Mouse (Mus musculus): ENCODE results near the gene Zmynd10. TPM values are rescaled to one million over a fixed set of nuclear protein-coding genes. Genes with fewer than 3 reads are reported as not detected.
"Not testable (repeated sequence)": the region's sequence is repeated elsewhere in the genome, so short reads cannot be mapped to it uniquely, and the experiment has no call there.

The Zmynd10 gene
- polyA plus RNA-seq, 1 experiment from 2014 or later: 0.93 TPM

GRCm38 (mm10) chr9:107565556-107565955, 18.5 kb downstream of the Zmynd10 start:
- not testable (repeated sequence) for H3K27ac ChIP-seq (replicated peaks; ENCODE audit: low read depth, low read length); H3K9me3 ChIP-seq (replicated peaks; ENCODE audit: control insufficient read depth, low read length); H3K36me3 ChIP-seq (replicated peaks; ENCODE audit: control insufficient read depth, insufficient read depth, low read depth, low read length); H3K9ac ChIP-seq (replicated peaks; ENCODE audit: low read length); ATAC-seq (replicated peaks; ENCODE audit: insufficient number of reproducible peaks, low FRiP score, low TSS enrichment, low read depth); H3K4me2 ChIP-seq (ENCODE audit: low read depth, low read length); H3K4me3 ChIP-seq (ENCODE audit: low read depth, low read length); DNase-seq (ENCODE audit: low spot score); H3K27me3 ChIP-seq (ENCODE audit: control insufficient read depth, insufficient read depth, low read length); H3K4me1 ChIP-seq (ENCODE audit: control insufficient read depth, insufficient read depth, low read length)
- WGBS: 50% methylated on average over 5 of the region's 5 CpGs

GRCm38 (mm10) chr9:107566041-107566709, 19.1 kb downstream of the Zmynd10 start:
- Histone ChIP-seq H3K9ac (replicated peaks; ENCODE audit: low read length) (no peak overlapping the region), H3K27ac (replicated peaks; ENCODE audit: low read depth, low read length) (peak overlapping the region; percentile 23; the same call in 1 of the 2 replicates), H3K36me3 (replicated peaks; ENCODE audit: control insufficient read depth, insufficient read depth, low read depth, low read length) (peaks cover 7% of the 10 kb centered on the region), H3K4me2 (ENCODE audit: low read depth, low read length) (no peak overlapping the region), H3K4me3 (ENCODE audit: low read depth, low read length) (no peak overlapping the region), H3K4me1 (ENCODE audit: control insufficient read depth, insufficient read depth, low read length) (0 out of 2 replicates have a peak, but pooled peaks cover 6% of the 10 kb centered on the region), H3K27me3 (ENCODE audit: control insufficient read depth, insufficient read depth, low read length) (no peaks in the 10 kb centered on the region), H3K9me3 (replicated peaks; ENCODE audit: control insufficient read depth, low read length) (no peaks in the 10 kb centered on the region)
- 62% methylated on average over 15 of the region's 15 CpGs for WGBS
- ATAC-seq (replicated peaks; ENCODE audit: insufficient number of reproducible peaks, low FRiP score, low TSS enrichment, low read depth) (no peak), DNase-seq (ENCODE audit: low spot score) (peak; percentile 82)

DNA sequence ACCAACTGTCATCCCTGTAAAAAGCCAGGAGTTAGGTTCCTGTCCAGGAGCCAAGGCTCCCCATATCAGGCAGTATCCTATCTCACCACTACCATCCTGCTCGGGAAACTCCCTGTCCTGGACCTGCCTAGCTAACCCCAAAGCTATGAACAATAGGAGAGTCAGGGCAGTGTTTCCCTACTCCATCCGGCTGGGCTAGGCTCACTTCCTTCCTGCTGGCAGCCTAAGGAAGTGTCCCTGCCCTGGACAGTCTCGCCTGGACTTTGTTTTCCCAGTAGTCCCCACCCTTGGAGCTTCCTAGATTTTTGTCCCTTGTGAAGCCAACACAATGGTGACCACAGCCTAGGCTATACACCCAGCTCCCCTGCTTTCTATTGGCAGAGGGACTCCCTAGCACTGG, 19.8 kb downstream of the Zmynd10 start:
- H3K27ac ChIP-seq (replicated peaks; ENCODE audit: low read depth, low read length): peak overlapping the region; percentile 36; the same call in 1 of the 2 replicates
- H3K27me3 ChIP-seq (ENCODE audit: control insufficient read depth, insufficient read depth, low read length): no peaks in the 10 kb centered on the region
- no peak overlapping the region for H3K4me3 ChIP-seq (ENCODE audit: low read depth, low read length)
- 0 out of 2 replicates have a peak, but pooled peaks cover 6% of the 10 kb centered on the region for H3K4me1 ChIP-seq (ENCODE audit: control insufficient read depth, insufficient read depth, low read length)
- ATAC-seq (replicated peaks; ENCODE audit: insufficient number of reproducible peaks, low FRiP score, low TSS enrichment, low read depth) (no peak), DNase-seq (ENCODE audit: low spot score) (no peak)
- peaks cover under 1% of the 10 kb centered on the region for H3K36me3 ChIP-seq (replicated peaks; ENCODE audit: control insufficient read depth, insufficient read depth, low read depth, low read length)
- 41% methylated on average over 3 of the region's 3 CpGs for WGBS
- no peaks in the 10 kb centered on the region for H3K9me3 ChIP-seq (replicated peaks; ENCODE audit: control insufficient read depth, low read length)
- no peak overlapping the region for H3K9ac ChIP-seq (replicated peaks; ENCODE audit: low read length)
- H3K4me2 ChIP-seq (ENCODE audit: low read depth, low read length): peak overlapping the region; percentile 51; the same call in 1 of the 2 replicates

GRCm38 (mm10) chr9:107567702-107568319, 20.7 kb downstream of the Zmynd10 start, which contains the start of gene Hyal2:
Hyal2 (plus strand) TSS chr9:107567945.
- Histone ChIP-seq H3K4me3 (ENCODE audit: low read depth, low read length) (peak within 1 kb of the TSS; percentile 86), H3K27me3 (ENCODE audit: control insufficient read depth, insufficient read depth, low read length) (no peaks in the 10 kb centered on the region), H3K36me3 (replicated peaks; ENCODE audit: control insufficient read depth, insufficient read depth, low read depth, low read length) (peaks cover 5% of the 10 kb centered on the region), H3K4me2 (ENCODE audit: low read depth, low read length) (peak within 1 kb of the TSS; percentile 51), H3K27ac (replicated peaks; ENCODE audit: low read depth, low read length) (peak within 1 kb of the TSS; percentile 66), H3K4me1 (ENCODE audit: control insufficient read depth, insufficient read depth, low read length) (0 out of 2 replicates have a peak, but pooled peaks cover 6% of the 10 kb centered on the region), H3K9me3 (replicated peaks; ENCODE audit: control insufficient read depth, low read length) (no peaks in the 10 kb centered on the region), H3K9ac (replicated peaks; ENCODE audit: low read length) (peak within 1 kb of the TSS; percentile 87)
- no peak for ATAC-seq (replicated peaks; ENCODE audit: insufficient number of reproducible peaks, low FRiP score, low TSS enrichment, low read depth)
- no peak for DNase-seq (ENCODE audit: low spot score)
- 4% methylated on average over 18 of the region's 18 CpGs for WGBS

- DNase-seq (ENCODE audit: low spot score): peak; percentile 94
- Histone ChIP-seq H3K4me3 (ENCODE audit: low read depth, low read length) (peak overlapping the region; percentile 86), H3K4me1 (ENCODE audit: control insufficient read depth, insufficient read depth, low read length) (0 out of 2 replicates have a peak, but pooled peaks cover 6% of the 10 kb centered on the region), H3K4me2 (ENCODE audit: low read depth, low read length) (peak overlapping the region; percentile 51), H3K27ac (replicated peaks; ENCODE audit: low read depth, low read length) (peak overlapping the region; percentile 66; the same call in 1 of the 2 replicates), H3K36me3 (replicated peaks; ENCODE audit: control insufficient read depth, insufficient read depth, low read depth, low read length) (peaks cover 5% of the 10 kb centered on the region), H3K27me3 (ENCODE audit: control insufficient read depth, insufficient read depth, low read length) (no peaks in the 10 kb centered on the region), H3K9me3 (replicated peaks; ENCODE audit: control insufficient read depth, low read length) (no peaks in the 10 kb centered on the region), H3K9ac (replicated peaks; ENCODE audit: low read length) (peak overlapping the region; percentile 87)
- peak; percentile 83 for ATAC-seq (replicated peaks; ENCODE audit: insufficient number of reproducible peaks, low FRiP score, low TSS enrichment, low read depth)
- WGBS: 0% methylated on average over 41 of the region's 41 CpGs
Observed at GRCm38 (mm10) chr9:107568331-107569261, 21.5 kb downstream of the Zmynd10 start.

DNA sequence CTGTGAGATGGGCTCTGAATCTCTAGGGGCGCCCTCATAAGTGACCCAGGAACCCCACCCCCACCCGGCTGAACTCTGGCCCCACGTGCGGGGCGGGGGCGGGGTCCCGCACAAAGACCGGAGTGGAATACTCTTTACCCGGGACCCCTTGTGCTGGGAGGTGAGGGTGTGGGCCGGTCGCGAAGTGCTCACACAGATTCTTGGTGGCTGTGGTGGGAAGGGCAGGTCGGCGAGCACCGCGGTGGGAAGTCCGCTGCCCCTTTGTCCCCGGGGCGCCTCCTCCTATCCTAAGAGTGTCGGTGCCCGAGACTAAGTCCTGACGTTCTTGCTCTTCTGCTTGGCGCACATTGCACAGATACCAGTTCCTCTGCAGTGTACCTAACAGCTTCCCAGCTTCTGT, 22.2 kb downstream of the Zmynd10 start:
- peak overlapping the region; percentile 86 for H3K4me3 ChIP-seq (ENCODE audit: low read depth, low read length)
- H3K4me1 ChIP-seq (ENCODE audit: control insufficient read depth, insufficient read depth, low read length): 0 out of 2 replicates have a peak, but pooled peaks cover 6% of the 10 kb centered on the region
- peaks cover 5% of the 10 kb centered on the region for H3K36me3 ChIP-seq (replicated peaks; ENCODE audit: control insufficient read depth, insufficient read depth, low read depth, low read length)
- ATAC-seq (replicated peaks; ENCODE audit: insufficient number of reproducible peaks, low FRiP score, low TSS enrichment, low read depth) (peak; percentile 1; the same call in 1 of the 2 replicates), DNase-seq (ENCODE audit: low spot score) (no peak)
- peak overlapping the region; percentile 87 for H3K9ac ChIP-seq (replicated peaks; ENCODE audit: low read length)
- H3K9me3 ChIP-seq (replicated peaks; ENCODE audit: control insufficient read depth, low read length): no peaks in the 10 kb centered on the region
- H3K27ac ChIP-seq (replicated peaks; ENCODE audit: low read depth, low read length): peak overlapping the region; percentile 66; the same call in 1 of the 2 replicates
- no peaks in the 10 kb centered on the region for H3K27me3 ChIP-seq (ENCODE audit: control insufficient read depth, insufficient read depth, low read length)
- WGBS: under 1% methylated on average over 23 of the region's 23 CpGs
- peak overlapping the region; percentile 51 for H3K4me2 ChIP-seq (ENCODE audit: low read depth, low read length)

GRCm38 (mm10) chr9:107570016-107570415, 22.9 kb downstream of the Zmynd10 start:
- no peaks in the 10 kb centered on the region for H3K27me3 ChIP-seq (ENCODE audit: control insufficient read depth, insufficient read depth, low read length)
- peak overlapping the region; percentile 51 for H3K4me2 ChIP-seq (ENCODE audit: low read depth, low read length)
- DNase-seq (ENCODE audit: low spot score) (no peak), ATAC-seq (replicated peaks; ENCODE audit: insufficient number of reproducible peaks, low FRiP score, low TSS enrichment, low read depth) (no peak)
- no peaks in the 10 kb centered on the region for H3K9me3 ChIP-seq (replicated peaks; ENCODE audit: control insufficient read depth, low read length)
- H3K36me3 ChIP-seq (replicated peaks; ENCODE audit: control insufficient read depth, insufficient read depth, low read depth, low read length): peaks cover 7% of the 10 kb centered on the region
- no peak overlapping the region for H3K27ac ChIP-seq (replicated peaks; ENCODE audit: low read depth, low read length)
- peak overlapping the region; percentile 86 for H3K4me3 ChIP-seq (ENCODE audit: low read depth, low read length)
- peak overlapping the region; percentile 87 for H3K9ac ChIP-seq (replicated peaks; ENCODE audit: low read length)
- 50% methylated on average over 13 of the region's 13 CpGs for WGBS
- H3K4me1 ChIP-seq (ENCODE audit: control insufficient read depth, insufficient read depth, low read length): 0 out of 2 replicates have a peak, but pooled peaks cover 6% of the 10 kb centered on the region

Measured in embryonic facial prominence, embryonic 11.5 days (tissue).